Mouse (Mus musculus): Measurements from ENCODE around the gene Tmem43. TPM values are rescaled to one million over a fixed set of nuclear protein-coding genes. Genes with fewer than 3 reads are reported as not detected.
A peak's percentile ranks its signal among the peaks of the same experiment; 100 is the strongest.
"Not testable (repeated sequence)": the region's sequence is repeated elsewhere in the genome, so short reads cannot be mapped to it uniquely, and the experiment has no call there.

Tmem43 gene
- polyA plus RNA-seq, 1 experiment from 2014 or later: 22.0 TPM

DNA sequence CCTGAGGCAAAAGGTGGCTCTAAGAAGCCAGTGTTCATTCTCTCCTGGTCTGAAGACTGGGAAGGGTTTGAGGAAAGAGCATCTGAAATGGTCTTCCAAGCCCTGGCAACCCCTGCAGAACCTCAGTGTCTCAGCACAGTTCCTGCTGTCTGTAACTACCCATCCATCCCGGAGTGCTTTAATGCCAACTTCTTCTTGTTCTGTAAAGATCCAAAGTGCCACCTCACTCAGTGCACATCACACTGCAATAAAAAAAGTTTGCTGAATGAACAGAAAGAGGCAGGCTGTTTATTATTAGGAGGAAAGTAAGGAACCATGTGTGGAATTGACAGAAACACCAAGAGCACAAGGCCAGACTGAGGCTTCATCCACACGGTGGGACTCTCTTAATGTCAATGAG is 2.8 kb upstream of the Tmem43 start:
- H3K9ac ChIP-seq (ENCODE audit: low read depth, low read length): no peak overlapping the region
- H3K27ac ChIP-seq (ENCODE audit: low read depth, low read length): no peak overlapping the region; the same call in 1 of the 2 replicates
- H3K4me2 ChIP-seq (replicated peaks; ENCODE audit: low read depth): no peak overlapping the region
- WGBS: 78% methylated on average over 2 of the region's 2 CpGs
- no peak for TF ChIP-seq CTCF (IDR thresholded peaks at IDR 0.05; ENCODE audit: low read depth)
- ATAC-seq: no peak
- H3K4me1 ChIP-seq (replicated peaks; ENCODE audit: control insufficient read depth, insufficient read depth, low read length): peaks cover 9% of the 10 kb centered on the region
- H3K36me3 ChIP-seq (ENCODE audit: control insufficient read depth, insufficient read depth): peaks cover 17% of the 10 kb centered on the region; the same call in 1 of the 2 replicates
- H3K4me3 ChIP-seq (ENCODE audit: low read depth, low read length): no peak overlapping the region
- H3K9me3 ChIP-seq (ENCODE audit: control insufficient read depth): no peaks in the 10 kb centered on the region
- H3K27me3 ChIP-seq (replicated peaks; ENCODE audit: control insufficient read depth, insufficient read depth, low read length): no peaks in the 10 kb centered on the region

DNA sequence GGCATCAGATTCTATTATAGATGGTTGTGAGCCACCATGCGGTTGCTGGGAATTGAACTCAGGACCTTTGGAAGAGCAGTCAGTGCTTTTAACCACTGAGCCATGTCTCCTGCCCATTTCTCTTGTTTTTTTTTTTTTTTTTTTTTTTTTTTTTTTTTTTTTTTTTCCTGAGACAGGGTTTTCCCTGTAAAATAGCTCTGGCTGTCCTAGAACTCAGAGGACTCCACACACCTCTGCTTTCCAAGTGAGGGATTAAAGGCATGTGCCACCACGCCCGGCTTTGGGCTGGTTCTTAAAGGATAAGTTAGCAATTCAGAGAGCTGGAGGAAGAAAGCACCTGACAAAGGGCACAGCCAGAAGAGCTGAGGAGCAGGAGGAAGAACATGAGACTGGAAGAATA is 2.1 kb upstream of the Tmem43 start:
- not testable (repeated sequence) for H3K27me3 ChIP-seq (replicated peaks; ENCODE audit: control insufficient read depth, insufficient read depth, low read length); H3K4me1 ChIP-seq (replicated peaks; ENCODE audit: control insufficient read depth, insufficient read depth, low read length); H3K9me3 ChIP-seq (ENCODE audit: control insufficient read depth); H3K9ac ChIP-seq (ENCODE audit: low read depth, low read length); H3K4me3 ChIP-seq (ENCODE audit: low read depth, low read length); H3K4me2 ChIP-seq (replicated peaks; ENCODE audit: low read depth); ATAC-seq; H3K27ac ChIP-seq (ENCODE audit: low read depth, low read length)
- peaks cover 17% of the 10 kb centered on the region; the same call in 1 of the 2 replicates for H3K36me3 ChIP-seq (ENCODE audit: control insufficient read depth, insufficient read depth)
- WGBS: 78% methylated on average over 3 of the region's 3 CpGs

DNA sequence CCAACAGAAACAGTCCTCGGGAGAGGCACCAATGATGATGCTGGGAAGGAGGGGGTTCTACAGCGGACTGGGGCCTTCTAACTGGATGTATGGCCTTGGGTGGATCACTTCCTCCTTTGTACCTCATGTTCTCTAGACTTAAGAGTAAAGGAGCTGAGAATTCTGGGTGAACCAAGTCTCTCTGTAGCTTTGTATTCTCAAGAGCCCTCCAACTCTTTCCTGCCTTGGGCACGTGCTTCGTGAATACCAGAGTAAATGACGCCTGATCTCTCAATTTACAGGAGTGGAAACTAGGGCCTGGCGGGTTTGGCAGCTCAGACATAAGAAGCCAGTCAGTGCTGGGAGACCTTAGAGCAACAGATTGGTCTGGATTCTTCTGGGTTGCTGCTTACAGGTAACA is 1.2 kb upstream of the Tmem43 start:
- Histone ChIP-seq H3K27me3 (replicated peaks; ENCODE audit: control insufficient read depth, insufficient read depth, low read length) (no peaks in the 10 kb centered on the region), H3K27ac (ENCODE audit: low read depth, low read length) (no peak overlapping the region), H3K9ac (ENCODE audit: low read depth, low read length) (0 out of 2 replicates have a peak overlapping the region, but pooled peaks have one; percentile 74), H3K4me1 (replicated peaks; ENCODE audit: control insufficient read depth, insufficient read depth, low read length) (peaks cover 9% of the 10 kb centered on the region), H3K4me2 (replicated peaks; ENCODE audit: low read depth) (peak overlapping the region; percentile 66), H3K36me3 (ENCODE audit: control insufficient read depth, insufficient read depth) (peaks cover 14% of the 10 kb centered on the region; the same call in 1 of the 2 replicates), H3K9me3 (ENCODE audit: control insufficient read depth) (no peaks in the 10 kb centered on the region), H3K4me3 (ENCODE audit: low read depth, low read length) (peak overlapping the region; percentile 78)
- TF ChIP-seq CTCF (IDR thresholded peaks at IDR 0.05; ENCODE audit: low read depth): no peak
- no peak for ATAC-seq
- 21% methylated on average over 6 of the region's 6 CpGs for WGBS

DNA sequence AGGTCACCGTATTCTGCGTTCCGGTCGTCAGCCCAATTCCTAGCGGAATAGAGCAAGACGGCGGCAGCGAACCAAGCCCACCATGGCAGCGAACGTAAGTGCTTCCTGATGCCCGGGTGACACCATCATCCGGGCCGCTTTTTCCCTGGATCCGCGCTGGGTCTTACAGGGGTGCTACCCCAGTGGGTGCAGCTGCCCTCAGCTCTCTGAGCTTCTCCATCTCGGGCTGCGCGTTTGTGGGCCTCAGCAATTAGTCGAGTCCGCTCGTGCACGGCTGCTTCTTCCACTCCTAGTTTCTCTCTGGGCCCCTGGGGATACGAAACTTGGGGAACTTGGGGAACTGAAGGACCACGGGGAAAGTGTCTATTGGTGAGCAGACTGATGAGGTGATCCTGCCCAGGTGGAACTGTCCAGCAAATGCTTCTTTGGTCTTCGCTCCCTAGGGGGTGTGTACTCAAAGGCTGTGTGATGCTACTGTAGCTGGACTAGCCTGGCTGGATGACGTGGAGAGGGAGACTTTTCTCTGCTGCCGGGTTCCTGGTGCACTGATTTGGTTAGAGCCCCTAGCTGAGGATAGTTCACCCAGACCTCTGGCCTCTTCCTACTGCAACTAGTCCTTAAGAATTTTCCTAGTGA is 420 bp downstream of the Tmem43 start:
- Histone ChIP-seq H3K4me1 (replicated peaks; ENCODE audit: control insufficient read depth, insufficient read depth, low read length) (peaks cover 9% of the 10 kb centered on the region), H3K4me3 (ENCODE audit: low read depth, low read length) (peak overlapping the region; percentile 78), H3K9ac (ENCODE audit: low read depth, low read length) (peak overlapping the region; percentile 66), H3K4me2 (replicated peaks; ENCODE audit: low read depth) (peak overlapping the region; percentile 66), H3K27me3 (replicated peaks; ENCODE audit: control insufficient read depth, insufficient read depth, low read length) (no peaks in the 10 kb centered on the region), H3K27ac (ENCODE audit: low read depth, low read length) (peak overlapping the region; percentile 71), H3K36me3 (ENCODE audit: control insufficient read depth, insufficient read depth) (peaks cover 18% of the 10 kb centered on the region), H3K9me3 (ENCODE audit: control insufficient read depth) (no peaks in the 10 kb centered on the region)
- peak; percentile 13; the same call in 1 of the 2 replicates for TF ChIP-seq CTCF (IDR thresholded peaks at IDR 0.05; ENCODE audit: low read depth)
- WGBS: under 1% methylated on average over 27 of the region's 27 CpGs
- ATAC-seq: peak; percentile 16; the same call in 1 of the 2 replicates

DNA sequence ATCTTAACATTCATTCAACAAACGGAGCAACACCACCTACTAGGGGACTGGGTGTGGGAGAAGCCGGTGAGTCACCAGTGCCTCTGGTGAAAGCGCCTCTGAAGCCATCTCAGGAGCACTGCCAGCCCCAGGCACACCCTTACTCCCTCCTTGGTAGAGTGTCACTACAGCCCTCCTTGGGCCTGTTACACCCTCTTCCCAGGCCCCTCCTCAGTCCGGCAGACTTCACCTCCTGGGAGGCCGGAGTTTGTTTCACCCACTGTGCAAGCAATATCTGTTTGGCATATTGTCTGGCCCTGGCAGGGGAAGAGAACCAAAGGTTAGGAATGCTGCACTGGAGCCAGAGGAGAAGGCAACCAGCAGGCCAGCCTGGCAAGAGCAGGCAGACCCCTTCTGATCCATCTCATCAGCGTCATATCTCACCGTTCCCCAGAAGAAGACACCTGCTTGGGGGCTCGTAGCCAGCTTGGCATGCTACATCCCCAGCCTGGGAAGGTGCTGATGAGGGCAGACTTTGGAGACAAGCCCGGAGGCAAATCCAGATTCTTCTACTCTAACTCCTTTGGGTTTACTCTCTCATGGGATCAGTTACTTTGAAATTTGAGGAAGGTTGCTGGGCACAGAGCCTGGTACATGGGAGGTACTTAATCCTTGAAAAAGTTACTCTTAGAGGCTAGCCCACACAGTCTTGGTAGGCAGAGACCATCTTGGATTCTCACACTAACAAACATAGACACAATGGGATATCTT is 1.1 kb downstream of the Tmem43 start:
- no peak for ATAC-seq
- H3K4me2 ChIP-seq (replicated peaks; ENCODE audit: low read depth): peak overlapping the region; percentile 66
- peaks cover 24% of the 10 kb centered on the region for H3K36me3 ChIP-seq (ENCODE audit: control insufficient read depth, insufficient read depth)
- H3K9ac ChIP-seq (ENCODE audit: low read depth, low read length): peak overlapping the region; percentile 66
- H3K4me1 ChIP-seq (replicated peaks; ENCODE audit: control insufficient read depth, insufficient read depth, low read length): peaks cover 9% of the 10 kb centered on the region
- peak overlapping the region; percentile 78 for H3K4me3 ChIP-seq (ENCODE audit: low read depth, low read length)
- no peaks in the 10 kb centered on the region for H3K27me3 ChIP-seq (replicated peaks; ENCODE audit: control insufficient read depth, insufficient read depth, low read length)
- no peak for TF ChIP-seq CTCF (IDR thresholded peaks at IDR 0.05; ENCODE audit: low read depth)
- peak overlapping the region; percentile 71; the same call in 1 of the 2 replicates for H3K27ac ChIP-seq (ENCODE audit: low read depth, low read length)
- H3K9me3 ChIP-seq (ENCODE audit: control insufficient read depth): no peaks in the 10 kb centered on the region
- WGBS: 47% methylated on average over 9 of the region's 9 CpGs

DNA sequence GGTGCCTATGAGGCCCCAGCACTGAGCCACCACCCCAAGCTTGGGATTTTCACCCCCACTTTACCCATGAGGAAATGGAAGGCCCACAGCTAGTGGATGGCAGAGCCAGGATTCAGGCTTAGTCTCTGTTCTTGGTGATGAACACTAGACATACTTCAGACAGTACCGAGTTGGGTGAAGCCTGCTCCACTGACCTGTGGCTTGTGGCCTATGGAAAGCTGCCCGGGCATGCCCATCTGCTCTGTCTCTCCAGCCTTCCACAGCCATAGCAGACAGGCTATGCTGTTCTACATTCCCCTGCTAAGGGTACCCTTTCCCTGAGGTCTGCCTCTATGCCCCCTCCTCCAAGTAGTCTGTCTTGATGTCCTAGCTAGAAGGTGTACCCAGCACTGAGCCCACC is 3.0 kb downstream of the Tmem43 start:
- Histone ChIP-seq H3K27ac (ENCODE audit: low read depth, low read length) (no peak overlapping the region), H3K4me1 (replicated peaks; ENCODE audit: control insufficient read depth, insufficient read depth, low read length) (peaks cover 9% of the 10 kb centered on the region), H3K9ac (ENCODE audit: low read depth, low read length) (no peak overlapping the region), H3K4me2 (replicated peaks; ENCODE audit: low read depth) (no peak overlapping the region), H3K4me3 (ENCODE audit: low read depth, low read length) (no peak overlapping the region), H3K27me3 (replicated peaks; ENCODE audit: control insufficient read depth, insufficient read depth, low read length) (no peaks in the 10 kb centered on the region), H3K36me3 (ENCODE audit: control insufficient read depth, insufficient read depth) (peaks cover 43% of the 10 kb centered on the region), H3K9me3 (ENCODE audit: control insufficient read depth) (no peaks in the 10 kb centered on the region)
- TF ChIP-seq CTCF (IDR thresholded peaks at IDR 0.05; ENCODE audit: low read depth): no peak
- WGBS: 94% methylated on average over 2 of the region's 2 CpGs
- no peak for ATAC-seq
